Mouse (Mus musculus) MEL (cell line): ENCODE data around the gene Nelfe. TPM values are rescaled to one million over a fixed set of nuclear protein-coding genes. Genes with fewer than 3 reads are reported as not detected.

ENCODE experiments used
- DNase-seq: peaks from one replicate; pipeline ENCODE4 v3.0.0; 2011; ENCODE audit warnings: low read depth, low spot score
- H3K27ac ChIP-seq: 2 replicates; pipeline ENCODE4 v1.5.1; 2012; ENCODE audit warnings: low read depth, mild to moderate bottlenecking, control low read depth, low read length, moderate library complexity; ENCODE audit not compliant: control insufficient read depth
- H3K27me3 ChIP-seq, 2 experiments: fragments of 150-350 bp in 1 of 2; sonication (generic) in 1 of 2; 2 replicates each; pipeline ENCODE4 v1.6.1; 2012; ENCODE audit warnings: low read length in 2 of 2, mild to moderate bottlenecking in 2 of 2, improper control_type of control experiment in 1 of 2, moderate library complexity in 1 of 2; ENCODE audit not compliant: insufficient read depth in 2 of 2, control insufficient read depth in 1 of 2
- H3K36me3 ChIP-seq, 2 experiments: 2 replicates each; pipeline ENCODE4 v1.6.1; 2012 to 2014; ENCODE audit warnings: low read length in 2 of 2, improper control_type of control experiment in 1 of 2, inconsistent platforms in 1 of 2, mild to moderate bottlenecking in 1 of 2; ENCODE audit not compliant: insufficient read depth in 2 of 2, control insufficient read depth in 1 of 2
- H3K4me1 ChIP-seq, 2 experiments: fragments of 150-350 bp in 1 of 2; sonication (generic) in 1 of 2; 2 replicates each; pipeline ENCODE4 v1.6.1; 2012; ENCODE audit warnings: low read length in 2 of 2, improper control_type of control experiment in 1 of 2, mild to moderate bottlenecking in 1 of 2; ENCODE audit not compliant: insufficient read depth in 2 of 2, control insufficient read depth in 1 of 2
- H3K4me3 ChIP-seq, 2 experiments: fragments of 150-350 bp in 1 of 2; sonication (generic) in 1 of 2; 2 replicates each; pipeline ENCODE4 v1.5.1; 2012; ENCODE audit warnings: low read depth in 2 of 2, low read length in 2 of 2, mild to moderate bottlenecking in 2 of 2, moderate library complexity in 2 of 2, control low read depth in 1 of 2, improper control_type of control experiment in 1 of 2; ENCODE audit not compliant: control insufficient read depth in 1 of 2, insufficient read depth in 1 of 2
- H3K79me2 ChIP-seq: 2 replicates; pipeline ENCODE4 v1.6.1; 2012; ENCODE audit warnings: mild to moderate bottlenecking, low read length, moderate library complexity; ENCODE audit not compliant: control insufficient read depth, poor library complexity, insufficient read depth
- H3K9ac ChIP-seq: 2 replicates; pipeline ENCODE4 v1.6.1; 2012; ENCODE audit warnings: low read depth, mild to moderate bottlenecking, control low read depth, low read length, moderate library complexity; ENCODE audit not compliant: control insufficient read depth, poor library complexity, severe bottlenecking
- H3K9me3 ChIP-seq: fragments of 150-350 bp; sonication (generic); replicated peaks from 2 replicates; pipeline ENCODE4 v1.6.1; 2012; ENCODE audit warnings: mild to moderate bottlenecking, low read length, improper control_type of control experiment, moderate library complexity; ENCODE audit not compliant: insufficient read depth
- BHLHE40 ChIP-seq: IDR thresholded peaks from 2 replicates; pipeline ENCODE4 v1.6.1; 2012; ENCODE audit warnings: low read depth, mild to moderate bottlenecking, inconsistent platforms, low read length, improper control_type of control experiment, borderline replicate concordance
- CHD1 ChIP-seq: IDR thresholded peaks from 2 replicates; pipeline ENCODE4 v1.6.1; 2012; ENCODE audit warnings: low read depth, mild to moderate bottlenecking, inconsistent platforms, low read length, improper control_type of control experiment
- CHD2 ChIP-seq: IDR thresholded peaks from 2 replicates; pipeline ENCODE4 v1.6.1; 2011; ENCODE audit warnings: low read length, improper control_type of control experiment
- E2F4 ChIP-seq: IDR thresholded peaks from 2 replicates; pipeline ENCODE4 v1.6.1; 2011; ENCODE audit warnings: low read depth, low read length, improper control_type of control experiment, borderline replicate concordance
- ELF1 ChIP-seq: IDR thresholded peaks from 2 replicates; pipeline ENCODE4 v1.6.1; 2014; ENCODE audit warnings: low read depth, mild to moderate bottlenecking, inconsistent platforms, low read length, improper control_type of control experiment, moderate library complexity
- EP300 ChIP-seq, 2 experiments: IDR thresholded peaks; 2 replicates each; pipeline ENCODE4 v1.6.1; 2011; ENCODE audit warnings: improper control_type of control experiment in 2 of 2, low read length in 2 of 2, low read depth in 1 of 2, mild to moderate bottlenecking in 1 of 2
- GABPA ChIP-seq: IDR thresholded peaks from 2 replicates; pipeline ENCODE4 v1.6.1; 2012; ENCODE audit warnings: low read depth, mild to moderate bottlenecking, inconsistent platforms, low read length, improper control_type of control experiment, moderate library complexity
- HCFC1 ChIP-seq: IDR thresholded peaks from 2 replicates; pipeline ENCODE4 v1.6.1; 2012; ENCODE audit warnings: low read depth, mild to moderate bottlenecking, inconsistent platforms, low read length, improper control_type of control experiment, moderate library complexity
- JUND ChIP-seq: IDR thresholded peaks from 2 replicates; pipeline ENCODE4 v1.6.1; 2011; ENCODE audit warnings: low read depth, mild to moderate bottlenecking, improper control_type of control experiment, low read length
- MAFK ChIP-seq: IDR thresholded peaks from 2 replicates; pipeline ENCODE4 v1.6.1; 2011; ENCODE audit warnings: low read depth, mild to moderate bottlenecking, low read length, improper control_type of control experiment, borderline replicate concordance
- MAX ChIP-seq: IDR thresholded peaks from 2 replicates; pipeline ENCODE4 v1.6.1; 2011; ENCODE audit warnings: low read length, improper control_type of control experiment
- MEF2A ChIP-seq: IDR thresholded peaks from 2 replicates; pipeline ENCODE4 v1.6.1; 2014; ENCODE audit warnings: low read depth, mild to moderate bottlenecking, inconsistent platforms, low read length, improper control_type of control experiment; ENCODE audit not compliant: poor library complexity, insufficient replicate concordance, severe bottlenecking; ENCODE audit errors: extremely low read depth
- MYC ChIP-seq: IDR thresholded peaks from 2 replicates; pipeline ENCODE4 v1.6.1; 2011; ENCODE audit warnings: low read depth, mild to moderate bottlenecking, low read length, improper control_type of control experiment, moderate library complexity
- NELFE ChIP-seq: IDR thresholded peaks from 2 replicates; pipeline ENCODE4 v1.6.1; 2011; ENCODE audit warnings: low read depth, low read length, improper control_type of control experiment
- NRF1 ChIP-seq: IDR thresholded peaks from 2 replicates; pipeline ENCODE4 v1.6.1; 2014; ENCODE audit warnings: low read depth, mild to moderate bottlenecking, inconsistent platforms, low read length, improper control_type of control experiment, moderate library complexity; ENCODE audit not compliant: poor library complexity, insufficient read depth, severe bottlenecking
- POLR2AphosphoS2 ChIP-seq: IDR thresholded peaks from 2 replicates; pipeline ENCODE4 v1.6.1; 2011; ENCODE audit warnings: low read length, improper control_type of control experiment
- RAD21 ChIP-seq: IDR thresholded peaks from 2 replicates; pipeline ENCODE4 v1.6.1; 2011; ENCODE audit warnings: mild to moderate bottlenecking, low read depth, low read length, improper control_type of control experiment
- RCOR1 ChIP-seq: IDR thresholded peaks from 2 replicates; pipeline ENCODE4 v1.6.1; 2012; ENCODE audit warnings: low read depth, mild to moderate bottlenecking, inconsistent platforms, low read length, improper control_type of control experiment
- SMC3 ChIP-seq: IDR thresholded peaks from 2 replicates; pipeline ENCODE4 v1.6.1; 2011; ENCODE audit warnings: low read depth, low read length, improper control_type of control experiment
- TAL1 ChIP-seq: IDR thresholded peaks from 2 replicates; pipeline ENCODE4 v1.6.1; 2012; ENCODE audit warnings: mild to moderate bottlenecking, inconsistent platforms, low read length, moderate library complexity, mixed read lengths
- TBP ChIP-seq: IDR thresholded peaks from 2 replicates; pipeline ENCODE4 v1.8.0; 2011; ENCODE audit warnings: low read depth, low read length, improper control_type of control experiment
- USF1 ChIP-seq: IDR thresholded peaks from 2 replicates; pipeline ENCODE4 v1.6.1; 2014; ENCODE audit warnings: low read depth, mild to moderate bottlenecking, inconsistent platforms, low read length, improper control_type of control experiment, moderate library complexity
- USF2 ChIP-seq, 2 experiments: IDR thresholded peaks; 2 replicates each; pipeline ENCODE4 v1.6.1; 2011 to 2012; ENCODE audit warnings: improper control_type of control experiment in 2 of 2, low read length in 2 of 2, borderline replicate concordance in 1 of 2, inconsistent platforms in 1 of 2, low read depth in 1 of 2, mild to moderate bottlenecking in 1 of 2; ENCODE audit not compliant: insufficient read depth in 1 of 2
- ZC3H11A ChIP-seq: IDR thresholded peaks from 2 replicates; pipeline ENCODE4 v1.6.1; 2012; ENCODE audit warnings: low read depth, mild to moderate bottlenecking, inconsistent platforms, low read length, improper control_type of control experiment
- ZKSCAN1 ChIP-seq: IDR thresholded peaks from 2 replicates; pipeline ENCODE4 v1.6.1; 2012; ENCODE audit warnings: low read depth, mild to moderate bottlenecking, inconsistent platforms, low read length, improper control_type of control experiment, moderate library complexity
- ZMIZ1 ChIP-seq: IDR thresholded peaks from 2 replicates; pipeline ENCODE4 v1.6.1; 2012; ENCODE audit warnings: low read depth, mild to moderate bottlenecking, inconsistent platforms, low read length, improper control_type of control experiment, moderate library complexity
- polyA plus RNA-seq, 2 experiments: library from polyadenylated mRNA; stranded (reverse) in 1 of 2; unstranded in 1 of 2; fragments of >175 nt in 1 of 2; fragments of >200 nt in 1 of 2; gene quantifications; 2 replicates each; pipeline versions ENCODE4 v1.2.1 to v1.2.4; 2012; ENCODE audit warnings: low replicate concordance in 2 of 2, low read depth in 1 of 2; ENCODE audit not compliant: insufficient read length in 2 of 2, insufficient read depth in 1 of 2, missing spikeins in 1 of 2
- total RNA-seq: library from RNA; depleted of rRNA; stranded (reverse); fragments of 300-350 nt; gene quantifications from 2 replicates; pipeline ENCODE4 v1.2.3, GENCODE M21; 2012

Nelfe gene
- total and polyA plus RNA-seq, 3 experiments = 67.6 to 192 TPM; not detected in 1

DNA sequence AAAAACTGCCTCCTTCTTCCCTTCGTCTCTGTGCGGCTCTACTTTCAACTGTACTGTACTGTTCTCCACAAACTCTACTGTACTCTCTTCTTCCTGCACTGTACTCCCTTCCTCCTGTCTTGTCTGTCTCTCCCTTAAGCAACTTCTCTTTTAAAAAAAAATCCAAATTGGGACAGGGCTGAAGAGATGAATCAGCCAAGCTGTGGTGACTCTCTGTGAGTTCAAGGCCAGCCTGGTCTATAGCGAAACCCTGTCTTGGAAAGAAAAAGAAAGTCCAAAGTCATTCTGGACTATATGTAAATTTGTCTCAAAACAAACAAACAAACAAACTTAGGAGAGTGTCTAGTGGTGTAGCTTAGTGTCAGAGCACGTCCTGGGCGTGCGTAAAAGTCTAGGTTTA is 24.1 kb downstream of the Nelfe start:
- no peak for TF ChIP-seq RAD21
- TF ChIP-seq MYC = no peak
- no peak for TF ChIP-seq MEF2A
- TF ChIP-seq BHLHE40 = no peak
- TF ChIP-seq MAFK = no peak
- TF ChIP-seq USF1 = no peak
- TF ChIP-seq ZKSCAN1 = no peak
- TF ChIP-seq POLR2AphosphoS2 = no peak
- TF ChIP-seq RCOR1 = no peak
- TF ChIP-seq CHD2 = no peak
- no peak for TF ChIP-seq NELFE
- no peak for TF ChIP-seq USF2 (IDR thresholded peaks at IDR 0.05; ENCODE audit: borderline replicate concordance in 1 of 2, insufficient read depth in 1 of 2, low read depth in 1 of 2, low read length in 2 of 2)
- TF ChIP-seq E2F4 = no peak
- TF ChIP-seq GABPA = no peak
- no peak for TF ChIP-seq NRF1
- no peak for TF ChIP-seq ZMIZ1
- no peak for TF ChIP-seq MAX
- no peak for TF ChIP-seq ELF1
- no peak for TF ChIP-seq TBP
- TF ChIP-seq HCFC1 = no peak
- Histone ChIP-seq H3K27me3 (peaks cover 0 to 3% of the 10 kb centered on the region in 2 experiments; a peak in 1 of 4 replicates), H3K27ac (no peak overlapping the region), H3K4me1 (no peaks in the 10 kb centered on the region), H3K79me2 (no peaks in the 10 kb centered on the region), H3K36me3 (no peaks in the 10 kb centered on the region), H3K4me3 (no peak overlapping the region), H3K9ac (no peak overlapping the region), H3K9me3 (no peaks in the 10 kb centered on the region)
- DNase-seq = no peak

DNA sequence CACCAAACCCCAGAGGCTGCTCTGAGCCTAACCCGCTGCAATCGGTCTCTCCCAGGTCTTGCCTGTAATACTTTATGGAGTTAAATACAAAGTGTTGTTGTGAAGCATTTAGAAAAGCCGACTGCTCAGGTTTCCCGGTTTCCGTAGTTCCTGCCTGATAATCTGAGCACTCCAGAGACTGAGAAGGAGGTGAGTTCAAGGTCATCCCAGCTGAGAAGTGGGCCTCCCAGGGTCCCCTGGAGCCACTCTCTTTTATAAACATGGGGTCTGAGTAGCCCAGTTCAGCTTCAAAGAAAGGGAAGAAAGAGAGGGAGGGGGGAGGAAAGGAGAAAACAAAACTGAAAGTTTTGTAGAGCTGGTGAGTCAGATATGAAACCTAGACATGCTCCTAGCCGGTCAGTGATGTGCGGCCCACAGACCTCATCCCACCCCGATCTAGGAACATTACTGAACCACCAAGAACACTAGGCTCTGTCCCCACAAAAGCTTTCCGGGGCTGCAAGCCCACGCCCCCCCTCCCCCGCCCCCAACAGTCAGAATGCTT is 29.2 kb downstream of the Nelfe start, which contains the start of gene Zbtb12:
Gene Zbtb12, plus strand, starts transcription at position 148 of the 544 bp plus-strand sequence.
- Histone ChIP-seq H3K9ac (no peak within 1 kb of the TSS), H3K9me3 (no peaks in the 10 kb centered on the region), H3K79me2 (no peaks in the 10 kb centered on the region), H3K4me3 (peak within 1 kb of the TSS; percentile 17 to 22; a peak in 1 of 4 replicates), H3K4me1 (no peaks in the 10 kb centered on the region), H3K36me3 (no peaks in the 10 kb centered on the region), H3K27me3 (no peaks in the 10 kb centered on the region), H3K27ac (no peak within 1 kb of the TSS)
- TF ChIP-seq TAL1 (no peak), JUND (no peak), SMC3 (no peak), ZC3H11A (no peak), CHD1 (no peak), EP300 (IDR thresholded peaks at IDR 0.05; ENCODE audit: low read depth in 1 of 2, low read length in 2 of 2) (no peak), CHD2 (no peak), ZKSCAN1 (no peak)
- no peak for DNase-seq
